Mouse (Mus musculus): ENCODE results near the gene Tsen34.

Gene Tsen34

DNA sequence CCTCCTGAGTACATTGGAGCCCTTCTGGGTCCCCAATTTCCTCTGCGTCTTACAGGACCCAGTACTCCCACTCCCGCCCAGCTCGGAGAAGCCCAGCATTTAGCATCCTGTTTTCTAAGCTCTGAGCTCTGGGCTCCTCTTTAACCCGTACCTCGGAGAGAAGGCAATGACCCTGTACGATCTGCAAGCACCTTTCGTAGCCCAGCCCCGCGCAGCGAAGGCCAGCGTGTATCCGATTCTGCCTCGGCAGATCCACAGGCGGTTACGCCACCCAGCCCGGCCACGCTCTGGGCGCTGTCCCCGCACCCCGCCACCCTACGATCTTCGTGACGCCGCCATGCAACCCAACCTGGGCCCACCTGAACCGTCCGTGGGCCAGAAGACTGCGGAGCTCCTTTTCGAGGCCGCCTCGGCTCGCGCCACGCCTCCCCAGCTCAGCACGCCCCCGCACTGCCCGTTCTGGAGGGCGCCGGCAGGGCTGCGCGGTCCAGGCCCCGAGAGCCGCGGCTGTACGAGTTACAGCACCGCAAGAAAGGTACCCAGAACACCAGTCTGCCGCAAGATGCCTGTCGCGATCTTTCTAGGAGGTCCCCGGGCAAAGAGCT, at the start of gene Tsen34:
Gene Tsen34 (plus strand): TSS at position 482 of the 605 bp plus-strand sequence.
- no peak for DNase-seq

GRCm38 (mm10) chr7:3643412-3643811, 49.3 kb upstream of the Tsen34 start:
- DNase-seq: no peak

DNA sequence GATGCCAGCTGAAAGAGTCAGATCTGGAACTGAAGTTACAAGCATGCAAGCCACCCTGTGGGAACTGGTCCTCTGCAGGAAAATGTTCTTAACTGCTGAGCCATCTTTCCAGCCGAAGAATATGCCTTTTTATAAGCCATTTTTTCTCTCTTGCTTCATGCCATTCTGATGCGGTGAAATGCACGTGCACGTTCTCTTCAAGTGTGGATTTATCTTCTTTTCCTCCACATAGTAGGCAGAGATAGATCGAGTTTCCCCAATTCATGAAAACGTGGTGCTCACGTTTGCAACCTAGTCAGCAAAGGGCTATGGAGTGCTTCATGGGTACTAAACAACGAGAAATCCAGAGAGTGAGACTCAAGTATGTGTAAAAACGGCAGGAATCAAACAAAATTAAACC, 48.8 kb upstream of the Tsen34 start:
- DNase-seq: no peak

DNA sequence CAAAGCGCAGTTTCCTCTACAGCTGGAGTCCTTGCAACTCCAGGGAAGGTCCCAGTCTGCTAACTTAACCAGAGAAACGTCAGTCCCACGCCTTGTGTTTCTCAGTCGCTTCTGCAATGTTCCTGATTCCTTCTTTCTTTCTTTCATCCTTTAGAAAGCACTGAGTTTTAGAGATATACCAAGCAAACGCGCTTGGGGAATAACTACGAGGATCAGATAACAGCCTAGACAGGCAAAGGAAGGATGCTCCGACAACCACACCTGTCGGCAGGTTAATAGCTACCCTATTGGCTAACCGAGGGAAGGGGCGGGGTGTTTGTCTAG, 48.4 kb upstream of the Tsen34 start:
- peak; percentile 86 to 90 for DNase-seq

DNA sequence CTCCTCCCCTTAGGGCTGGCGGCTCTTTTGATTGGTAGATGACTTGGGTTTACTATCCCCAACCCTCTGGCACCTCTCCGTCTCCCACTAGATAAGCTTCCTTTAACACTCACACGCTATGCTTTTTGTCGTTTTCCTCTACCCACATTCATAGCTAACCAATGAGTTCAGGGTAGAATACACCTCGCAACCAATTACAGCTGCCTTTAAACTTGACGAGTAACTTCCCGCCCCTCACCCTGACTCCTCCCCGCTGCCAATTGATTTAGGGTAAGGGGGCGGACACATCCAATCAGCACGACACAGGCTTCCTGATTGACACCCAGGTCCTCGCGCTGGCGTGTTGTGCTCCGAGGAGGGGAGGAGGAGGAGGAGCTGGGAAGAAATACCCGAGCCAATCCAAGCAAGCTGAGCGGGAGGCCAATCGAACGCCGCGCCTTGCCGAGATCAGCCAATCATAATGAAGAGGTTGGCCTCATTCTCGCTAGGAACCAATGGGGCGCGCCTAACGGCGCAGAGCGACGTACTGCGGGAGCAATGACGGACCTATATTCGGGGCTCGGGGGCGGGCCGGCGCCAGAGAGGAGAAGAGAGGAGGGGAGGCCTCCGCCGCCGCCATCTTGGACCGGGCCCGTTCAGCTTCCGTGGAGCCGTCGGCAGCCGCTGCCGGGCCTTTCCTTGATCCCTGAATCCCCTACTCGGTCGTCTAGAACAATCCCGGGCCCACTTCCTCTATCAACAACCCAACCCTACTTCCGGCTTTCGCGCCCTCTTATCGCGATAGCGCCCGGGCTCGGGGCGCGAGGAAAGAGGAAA, 47.8 kb upstream of the Tsen34 start, which contains the start of gene Cnot3:
Gene Cnot3 (plus strand): TSS at position 597 of the 816 bp plus-strand sequence.
- DNase-seq: peak; percentile 91 to 97

- no peak for DNase-seq
These were observed 47.1 kb upstream of the Tsen34 start for GRCm38 (mm10) chr7:3645488-3646025.

- DNase-seq: no peak
These were observed 46.5 kb upstream of the Tsen34 start for GRCm38 (mm10) chr7:3646188-3646587.

- no peak for DNase-seq
These were observed 46.0 kb upstream of the Tsen34 start for GRCm38 (mm10) chr7:3646641-3647040.

GRCm38 (mm10) chr7:3656966-3657365, 35.7 kb upstream of the Tsen34 start:
- no peak for DNase-seq

DNA sequence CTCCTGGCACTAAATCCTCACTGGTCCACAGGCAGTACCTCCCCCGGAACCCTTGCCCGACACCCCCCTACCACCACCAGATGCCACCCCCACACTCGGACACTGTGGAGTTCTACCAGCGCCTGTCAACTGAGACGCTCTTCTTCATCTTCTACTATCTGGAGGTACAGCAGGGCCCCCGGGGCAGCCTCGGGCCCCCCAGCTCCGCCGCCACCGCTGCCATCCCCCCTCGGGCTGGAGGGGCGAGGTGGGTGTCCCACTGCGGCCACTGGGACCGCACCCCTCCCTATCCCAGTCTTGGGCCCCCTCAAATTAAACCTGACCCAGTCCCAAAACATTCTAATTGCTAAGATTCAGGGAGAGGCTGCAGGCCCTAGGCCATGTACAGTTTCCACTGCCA, 34.1 kb upstream of the Tsen34 start:
- no peak for DNase-seq

GRCm38 (mm10) chr7:3664524-3665214, 28.0 kb upstream of the Tsen34 start:
- DNase-seq: no peak

DNA sequence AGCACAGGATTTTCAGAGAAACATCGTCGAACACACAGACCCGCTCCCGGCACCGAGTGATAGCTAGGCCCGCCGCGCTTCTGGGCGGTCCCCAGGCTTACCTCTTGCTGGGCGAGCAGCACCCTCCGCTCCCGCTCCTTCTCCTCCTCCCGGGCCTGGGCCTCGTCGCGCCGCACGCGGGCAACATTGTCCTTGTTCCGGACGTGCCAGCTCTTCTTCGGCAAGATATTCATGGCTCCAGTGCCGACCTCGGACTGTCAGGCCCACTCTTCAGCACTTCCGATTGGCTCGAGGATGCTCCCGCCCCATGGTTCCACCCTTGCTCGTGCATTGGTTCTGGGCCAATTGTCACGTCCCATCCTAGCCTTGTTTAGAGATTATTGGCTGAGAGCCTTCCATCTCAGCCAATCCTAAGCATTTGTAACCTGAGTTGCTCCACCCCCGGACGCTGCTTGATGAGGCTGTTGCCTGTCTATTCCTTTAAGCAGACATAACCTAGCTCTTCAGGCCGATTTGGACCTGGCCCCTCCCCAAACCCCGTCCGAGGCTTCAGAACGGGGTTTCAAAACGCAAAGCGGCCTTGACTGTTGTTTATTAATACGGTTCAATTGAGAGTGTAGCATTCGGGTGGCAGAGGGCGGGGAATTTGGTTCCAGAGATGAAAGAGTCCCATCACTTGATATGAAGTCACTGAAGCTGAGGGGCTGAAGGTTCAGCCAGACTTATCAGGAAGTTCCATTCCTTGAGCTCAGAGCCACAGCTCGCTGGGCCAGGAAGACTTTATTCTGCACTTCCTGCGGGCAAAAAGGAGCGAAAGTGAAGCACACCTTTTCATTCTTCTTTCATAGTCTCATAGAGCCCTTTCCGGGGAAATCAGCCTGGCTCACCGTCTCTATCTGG, 27.2 kb upstream of the Tsen34 start, which contains the start of gene Leng1:
Gene Leng1 (minus strand): TSS at position 626 of the 900 bp plus-strand sequence.
- DNase-seq: peak; percentile 84 to 86

DNA sequence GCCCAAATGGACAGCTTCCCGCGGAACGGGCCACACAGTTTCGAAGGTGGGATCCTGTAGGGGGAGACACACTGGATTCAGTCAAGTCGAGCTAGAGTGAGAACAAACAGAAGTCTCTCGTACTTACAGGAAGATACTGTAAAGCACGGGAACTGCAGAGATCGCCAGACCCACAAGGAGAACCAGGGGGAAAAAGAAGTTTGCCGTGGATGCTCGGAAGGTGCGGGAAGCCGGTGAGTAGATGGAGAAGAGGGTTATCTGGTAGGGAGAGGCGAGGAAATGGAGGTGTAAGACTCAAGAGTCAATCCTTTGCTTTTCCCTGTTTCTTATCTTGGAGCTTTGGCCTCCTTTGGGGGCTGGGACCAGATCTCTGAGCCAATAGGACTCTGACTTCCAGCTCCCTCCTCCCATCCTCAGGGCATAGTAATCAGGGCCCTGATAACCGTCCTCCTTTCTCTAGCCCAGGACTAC, 25.7 kb upstream of the Tsen34 start:
- DNase-seq: no peak

DNA sequence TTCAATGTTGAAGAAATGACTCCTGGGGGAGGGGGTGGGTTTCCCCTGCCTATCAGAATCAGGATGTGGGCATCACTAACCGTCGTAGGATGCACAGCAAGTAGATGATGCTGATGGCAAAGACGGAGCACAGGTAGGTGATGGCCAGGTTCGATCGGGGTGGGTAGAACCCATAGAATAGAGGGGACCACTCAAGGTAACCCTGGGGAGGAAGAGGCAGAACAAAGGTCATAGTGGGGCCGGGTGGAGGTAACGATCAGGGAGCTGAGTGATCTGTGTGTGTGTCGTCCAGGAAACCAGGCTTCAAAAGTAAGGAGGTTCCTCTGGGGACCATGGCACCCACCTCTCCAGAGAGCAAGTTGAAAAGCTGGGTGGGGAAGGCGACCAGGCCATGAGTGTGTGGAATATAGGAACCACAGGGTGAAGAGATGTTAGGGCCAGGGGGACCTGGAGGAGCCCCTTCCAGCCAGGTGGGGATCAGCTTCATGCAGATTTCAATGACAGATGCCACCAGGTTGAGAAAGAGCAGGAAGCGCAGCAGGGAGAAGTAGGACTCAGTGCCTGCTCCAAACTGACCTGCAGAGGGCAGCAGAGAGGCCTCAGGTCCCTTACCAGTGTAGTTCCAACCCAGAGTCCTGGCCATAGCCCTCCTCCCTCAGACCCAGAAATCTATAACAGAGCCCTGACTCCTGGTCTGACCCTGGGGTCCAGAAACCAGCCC, 18.0 kb upstream of the Tsen34 start:
- DNase-seq: peak; percentile 64 to 82

- no peak for DNase-seq
These were observed 17.5 kb upstream of the Tsen34 start for GRCm38 (mm10) chr7:3675228-3675548.

DNA sequence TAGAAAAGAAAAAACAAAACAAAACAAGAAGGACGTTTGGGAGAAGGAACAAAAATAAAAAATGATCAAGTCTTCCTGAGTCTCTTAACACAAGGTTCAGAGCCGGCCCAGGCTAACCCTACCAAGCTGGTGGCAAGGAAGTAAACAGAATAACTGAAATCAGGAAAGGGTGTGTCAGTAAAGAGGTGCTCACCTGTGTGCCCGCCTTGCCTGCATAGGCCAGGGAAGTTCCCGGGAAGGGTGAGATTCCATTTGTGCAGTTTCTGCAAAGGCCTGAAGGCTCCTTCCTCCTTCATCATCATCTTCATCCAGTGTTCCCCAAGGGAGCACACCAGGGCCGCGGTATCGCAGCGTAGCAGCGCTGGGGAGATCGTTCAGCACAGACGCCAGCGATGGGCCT, 16.3 kb upstream of the Tsen34 start:
- no peak for DNase-seq

GRCm38 (mm10) chr7:3677342-3677741, 15.3 kb upstream of the Tsen34 start, which contains the start of gene Tmc4:
Tmc4 (minus strand) TSS chr7:3677553.
- DNase-seq: no peak

DNA sequence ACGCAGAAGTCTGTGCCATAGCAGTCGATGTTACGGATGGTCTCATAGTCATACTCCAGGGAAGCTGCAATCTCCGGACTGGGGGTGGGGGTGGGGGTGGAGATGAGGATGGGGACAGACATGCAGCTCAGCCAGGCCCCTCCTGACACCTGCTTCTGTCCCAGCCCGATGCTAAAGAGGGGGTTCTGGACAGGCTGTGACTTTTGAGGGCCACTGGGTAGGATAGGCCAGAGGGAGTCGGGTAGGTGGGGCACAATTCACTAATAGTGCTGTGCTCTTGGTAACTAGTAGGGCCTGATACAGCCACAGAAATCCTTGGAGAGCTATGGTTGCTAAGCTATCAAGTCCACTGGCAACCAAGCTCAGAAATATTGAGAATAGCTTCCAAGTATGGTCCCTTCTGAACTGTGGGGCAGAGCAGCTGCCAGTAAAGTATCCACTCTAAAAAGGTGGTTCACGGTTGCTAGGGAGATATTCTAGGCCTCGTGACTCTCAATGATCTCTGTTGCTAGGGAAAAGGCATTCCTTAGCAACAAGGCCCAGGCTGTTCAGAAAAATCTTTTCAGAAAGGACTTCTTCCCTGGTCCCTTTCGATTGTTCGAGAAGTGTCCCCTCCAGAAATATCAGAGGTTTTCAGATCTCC, 8.6 kb upstream of the Tsen34 start:
- DNase-seq: no peak

GRCm38 (mm10) chr7:3684698-3685097, 8.0 kb upstream of the Tsen34 start:
- DNase-seq: no peak

GRCm38 (mm10) chr7:3685400-3686187, 7.1 kb upstream of the Tsen34 start:
- no peak for DNase-seq

Measured in spleen, adult 18-20 months (tissue).